17 mouse cellular contexts compared by ENCODE assay signal in genomic region chr2:30775955-30776354, GRCm38 (mm10). TPM values are rescaled to one million over a fixed set of nuclear protein-coding genes. Genes with fewer than 3 reads are reported as not detected.
DNase-seq lines count a peak whose midpoint lies in the region; ATAC-seq and TF ChIP-seq lines count a peak whose summit lies in the region.
"Had no signal": no experiment of that assay in that cellular context is flagged by ENCODE, and none has a peak within 500 bp of the region (broad histone marks: within the 10 kb centered on the region; RNA-seq: fewer than 3 reads in every experiment).

No protein-coding gene starts in this region.

- in situ Hi-C loops in ES-E14 (cut with MboI; ENCODE audit: low sequenced_read_pairs in 2 of 2, unreplicated experiment in 2 of 2): loop anchor here (25.0 kb wide), 1 partner anchor 314 kb away; the partner anchor contains the start of gene Ier5l (in 2 of the 2)

- DNase-seq in gastrocnemius, adult 2 months: no peak
- DNase-seq in gastrocnemius, adult 18-20 months (ENCODE audit: low spot score): no peak
- DNase-seq in liver, embryonic 14.5 days (ENCODE audit: low read depth in 3 of 3, low spot score in 3 of 3): no peak
- no peak for DNase-seq in liver, embryonic 11.5 days (ENCODE audit: low spot score)
- no peak for DNase-seq in ES-E14 (ENCODE audit: low read depth, low spot score)
- DNase-seq in induced T-regulatory cell, adult 2 months (ENCODE audit: low read depth): peak; percentile 53
- DNase-seq in retina, postnatal 1 day: no peak
- DNase-seq in spleen, postnatal 10 days (ENCODE audit: low spot score in 2 of 2): no peak
- DNase-seq: adrenal gland, postnatal 36 days; cerebellum, adult 2 months; kidney, adult 9 months; layer of hippocampus, adult 9-11 months; thymus, postnatal 14 days had no signal

- H3K9ac ChIP-seq in liver, embryonic 14.5 days (replicated peaks): no peak overlapping the region
- no peak overlapping the region for H3K9ac ChIP-seq in liver, embryonic 11.5 days (ENCODE audit: low read depth, low read length)
- H3K9ac ChIP-seq in ES-E14 (ENCODE audit: insufficient read depth, low read depth, low read length, poor library complexity, severe bottlenecking): no peak overlapping the region
- H3K9ac ChIP-seq: limb, embryonic 12.5 days; lung, embryonic 15.5 days; midbrain, embryonic 13.5 days; neural tube, embryonic 13.5 days had no signal

- 41% methylated on average over 3 of the region's 3 CpGs for WGBS in liver, embryonic 14.5 days (ENCODE audit: insufficient replicate concordance)
- WGBS in liver, embryonic 11.5 days: 53% methylated on average over 3 of the region's 3 CpGs

- intact Hi-C loops in gastrocnemius, adult 2 months (cut with DNase I): no loop called here

- no peak overlapping the region for H3K27ac ChIP-seq in gastrocnemius, adult 2 months
- no peak overlapping the region for H3K27ac ChIP-seq in liver, embryonic 14.5 days
- no peak overlapping the region for H3K27ac ChIP-seq in liver, embryonic 11.5 days (ENCODE audit: low read depth, low read length)
- H3K27ac ChIP-seq in ES-E14 (ENCODE audit: insufficient read depth, low read depth, low read length, poor library complexity, severe bottlenecking): no peak overlapping the region
- H3K27ac ChIP-seq: limb, embryonic 12.5 days; lung, embryonic 15.5 days; midbrain, embryonic 13.5 days; neural tube, embryonic 13.5 days had no signal

- TF ChIP-seq CTCF in gastrocnemius, adult 2 months (IDR thresholded peaks at IDR 0.05): peak; percentile 43
- TF ChIP-seq CTCF in liver, embryonic 14.5 days (IDR thresholded peaks at IDR 0.05; ENCODE audit: low read depth): peak; percentile 66

- H3K4me2 ChIP-seq in liver, embryonic 14.5 days (ENCODE audit: low read depth): no peak overlapping the region
- H3K4me2 ChIP-seq in liver, embryonic 11.5 days: no peak overlapping the region
- H3K4me2 ChIP-seq: limb, embryonic 12.5 days; lung, embryonic 15.5 days; midbrain, embryonic 13.5 days; neural tube, embryonic 13.5 days had no signal

- no peaks in the 10 kb centered on the region for H3K36me3 ChIP-seq in liver, embryonic 14.5 days (replicated peaks; ENCODE audit: control insufficient read depth, insufficient read depth, low read depth)
- H3K36me3 ChIP-seq in liver, embryonic 11.5 days (ENCODE audit: control insufficient read depth, insufficient read depth, low read length): no peaks in the 10 kb centered on the region
- no peaks in the 10 kb centered on the region for H3K36me3 ChIP-seq in ES-E14 (ENCODE audit: control insufficient read depth, insufficient read depth, low read length, poor library complexity, severe bottlenecking)
- H3K36me3 ChIP-seq: limb, embryonic 12.5 days; lung, embryonic 15.5 days; midbrain, embryonic 13.5 days; neural tube, embryonic 13.5 days had no signal

- no peaks in the 10 kb centered on the region for H3K9me3 ChIP-seq in liver, embryonic 14.5 days (ENCODE audit: control insufficient read depth, low read length)
- no peaks in the 10 kb centered on the region for H3K9me3 ChIP-seq in liver, embryonic 11.5 days (ENCODE audit: control insufficient read depth, low read length)
- no peaks in the 10 kb centered on the region for H3K9me3 ChIP-seq in ES-E14 (ENCODE audit: control insufficient read depth, insufficient read depth, low read depth, low read length)
- H3K9me3 ChIP-seq: limb, embryonic 12.5 days; lung, embryonic 15.5 days; midbrain, embryonic 13.5 days; neural tube, embryonic 13.5 days had no signal

- no peak for ATAC-seq in liver, embryonic 14.5 days (ENCODE audit: insufficient read depth)
- no peak for ATAC-seq in liver, embryonic 11.5 days (replicated peaks; ENCODE audit: low FRiP score)
- ATAC-seq: midbrain, embryonic 13.5 days had no signal

- H3K4me3 ChIP-seq in gastrocnemius, adult 2 months: no peak overlapping the region
- no peak overlapping the region for H3K4me3 ChIP-seq in liver, embryonic 14.5 days (ENCODE audit: insufficient read depth in 1 of 2, low read depth in 2 of 2, low read length in 2 of 2)
- no peak overlapping the region for H3K4me3 ChIP-seq in liver, embryonic 11.5 days (ENCODE audit: low read depth, low read length)
- H3K4me3 ChIP-seq in ES-E14 (ENCODE audit: insufficient read depth in 1 of 2, low read depth in 1 of 2, low read length in 2 of 2, poor library complexity in 1 of 2, severe bottlenecking in 1 of 2): no peak overlapping the region
- H3K4me3 ChIP-seq: limb, embryonic 12.5 days; lung, embryonic 15.5 days; midbrain, embryonic 13.5 days; neural tube, embryonic 13.5 days had no signal

- TF ChIP-seq EP300 in liver, embryonic 14.5 days (IDR thresholded peaks at IDR 0.05; ENCODE audit: low read depth): no peak

- peaks cover 22 to 37% of the 10 kb centered on the region in 2 experiments for H3K4me1 ChIP-seq in liver, embryonic 14.5 days (replicated peaks; ENCODE audit: control insufficient read depth in 2 of 2, insufficient read depth in 2 of 2, low read length in 1 of 2)
- H3K4me1 ChIP-seq in liver, embryonic 11.5 days (replicated peaks; ENCODE audit: control insufficient read depth, insufficient read depth, low read length): peaks cover 36% of the 10 kb centered on the region
- H3K4me1 ChIP-seq in ES-E14 (ENCODE audit: control insufficient read depth in 2 of 2, insufficient read depth in 2 of 2, low read length in 2 of 2, poor library complexity in 1 of 2): peaks cover 13 to 43% of the 10 kb centered on the region in 2 experiments

- H3K27me3 ChIP-seq in liver, embryonic 14.5 days (ENCODE audit: control insufficient read depth, insufficient read depth, low read length): no peaks in the 10 kb centered on the region
- no peaks in the 10 kb centered on the region for H3K27me3 ChIP-seq in liver, embryonic 11.5 days (replicated peaks; ENCODE audit: control insufficient read depth, insufficient read depth, low read length)
- H3K27me3 ChIP-seq: lung, embryonic 15.5 days; midbrain, embryonic 13.5 days; neural tube, embryonic 13.5 days had no signal

TF ChIP-seq in ES-E14, 5 proteins besides CTCF, POLR2A, EP300 and RAD21:
- TF ChIP-seq ZC3H11A (IDR thresholded peaks at IDR 0.05; ENCODE audit: borderline replicate concordance, low read depth, low read length) (0 out of 2 replicates have a peak, but pooled peaks have one; percentile 22), HCFC1 (IDR thresholded peaks at IDR 0.05; ENCODE audit: borderline replicate concordance, insufficient read depth, low read length) (no peak), CHD2 (IDR thresholded peaks at IDR 0.05; ENCODE audit: low read depth, low read length) (no peak), ZNF384 (IDR thresholded peaks at IDR 0.05; ENCODE audit: low read depth, low read length) (no peak)
TF ChIP-seq in ES-E14: peak in this region for 1.

RNA-seq across cellular contexts. Expression of gene 1700001O22Rik, which starts 27.5 kb away (rescaled TPM):
- 10 to 100 TPM in 1 of 2 experiments, under 1 TPM in 1; 0.33 to 22.0 TPM for total RNA-seq in gastrocnemius, adult 2 months (2021)
- 1 to 10 TPM; 2.4 to 8.2 TPM for total RNA-seq in gastrocnemius, adult 18-20 months (2021)
- not detected in 2 replicates for polyA plus RNA-seq in liver, embryonic 14.5 days (2012; rRNA removed)
- not detected in 2 replicates for polyA plus RNA-seq in liver, embryonic 14.5 days (2014; fragmentation: Nextera tagmentation; extraction: Ambion mirVana)
- 0.40 and 0.75 TPM in 2 replicates for polyA plus RNA-seq in liver, embryonic 11.5 days (2014; fragmentation: Nextera tagmentation; extraction: Ambion mirVana)
- 1.9 and 2.6 TPM in 2 replicates for total RNA-seq in ES-E14 (2012; rRNA removed)

RNA-seq across cellular contexts. Expression of gene Ntmt1, which starts 31.7 kb away (rescaled TPM):
- 10 to 100 TPM; 14.3 to 15.6 TPM for total RNA-seq in gastrocnemius, adult 2 months (2021)
- total RNA-seq in gastrocnemius, adult 18-20 months (2021): 10 to 100 TPM; 10.6 to 11.3 TPM
- polyA plus RNA-seq in liver, embryonic 14.5 days (2012; rRNA removed): 12.0 and 14.5 TPM in 2 replicates
- polyA plus RNA-seq in liver, embryonic 14.5 days (2014; fragmentation: Nextera tagmentation; extraction: Ambion mirVana): 23.3 and 25.6 TPM in 2 replicates
- polyA plus RNA-seq in liver, embryonic 11.5 days (2014; fragmentation: Nextera tagmentation; extraction: Ambion mirVana): 75.9 and 85.2 TPM in 2 replicates
- total RNA-seq in ES-E14 (2012; rRNA removed): 47.3 and 55.2 TPM in 2 replicates

RNA-seq across cellular contexts. Expression of gene Asb6, which starts 54.2 kb away (rescaled TPM):
- 1 to 10 TPM; 7.0 TPM for total RNA-seq in gastrocnemius, adult 2 months (2021)
- 1 to 10 TPM; 7.2 to 9.7 TPM for total RNA-seq in gastrocnemius, adult 18-20 months (2021)
- polyA plus RNA-seq in liver, embryonic 14.5 days (2012; rRNA removed): 25.8 and 27.0 TPM in 2 replicates
- 25.9 and 26.2 TPM in 2 replicates for polyA plus RNA-seq in liver, embryonic 14.5 days (2014; fragmentation: Nextera tagmentation; extraction: Ambion mirVana)
- polyA plus RNA-seq in liver, embryonic 11.5 days (2014; fragmentation: Nextera tagmentation; extraction: Ambion mirVana): 44.2 and 45.6 TPM in 2 replicates
- 73.6 and 88.1 TPM in 2 replicates for total RNA-seq in ES-E14 (2012; rRNA removed)

RNA-seq across cellular contexts. Expression of gene Prrx2, which starts 58.8 kb away (rescaled TPM):
- total RNA-seq in gastrocnemius, adult 2 months (2021): 1 to 10 TPM; 1.2 to 4.2 TPM
- 1 to 10 TPM; 1.9 TPM for total RNA-seq in gastrocnemius, adult 18-20 months (2021)
- 0.34 and 0.49 TPM in 2 replicates for polyA plus RNA-seq in liver, embryonic 14.5 days (2012; rRNA removed)
- polyA plus RNA-seq in liver, embryonic 14.5 days (2014; fragmentation: Nextera tagmentation; extraction: Ambion mirVana): 0.09 TPM in 1 of 2 replicates, not detected in the other
- 8.2 and 9.4 TPM in 2 replicates for polyA plus RNA-seq in liver, embryonic 11.5 days (2014; fragmentation: Nextera tagmentation; extraction: Ambion mirVana)
- 8.7 and 16.2 TPM in 2 replicates for total RNA-seq in ES-E14 (2012; rRNA removed)
